Mouse (Mus musculus): ENCODE measurements around the gene Fv1.

GRCm38 (mm10) chr4:147888237-147888636 is 19.5 kb downstream of the Fv1 start:
- no peak for TF ChIP-seq POLR2A (IDR thresholded peaks at IDR 0.05; ENCODE audit: low read depth, low read length)
- TF ChIP-seq CTCF (IDR thresholded peaks at IDR 0.05; ENCODE audit: borderline replicate concordance, insufficient read depth, low read length) = no peak
